Mouse (Mus musculus) liver, adult 2 months (tissue): ENCODE results near the gene Rab10. TPM values are rescaled to one million over a fixed set of nuclear protein-coding genes. Genes with fewer than 3 reads are reported as not detected.
A peak's percentile ranks its signal among the peaks of the same experiment; 100 is the strongest.

ENCODE experiments used
- DNase-seq: peaks from one replicate; pipeline ENCODE4 v3.0.0-alpha.2; 2011; ENCODE audit warnings: low read depth, low spot score; ENCODE audit errors: extremely low read depth
- H3K27ac ChIP-seq: fragments of 200-500 bp; replicated peaks from 2 replicates; pipeline ENCODE4 v1.5.1; 2012; ENCODE audit warnings: low read depth, mild to moderate bottlenecking, control low read depth, inconsistent platforms, low read length; ENCODE audit not compliant: insufficient read depth
- H3K27me3 ChIP-seq: fragments of 200-500 bp; 2 replicates; pipeline ENCODE4 v1.6.1; 2012; ENCODE audit warnings: mild to moderate bottlenecking, moderate library complexity, low read length, inconsistent platforms; ENCODE audit not compliant: control insufficient read depth, insufficient read depth
- H3K36me3 ChIP-seq: fragments of 200-500 bp; 2 replicates; pipeline ENCODE4 v1.6.1; 2012; ENCODE audit warnings: low read length, inconsistent platforms; ENCODE audit not compliant: control insufficient read depth, insufficient read depth
- H3K4me1 ChIP-seq: fragments of 200-500 bp; 2 replicates; pipeline ENCODE4 v1.6.1; 2011; ENCODE audit warnings: low read length; ENCODE audit not compliant: control insufficient read depth, insufficient read depth
- H3K4me3 ChIP-seq: fragments of 200-500 bp; 2 replicates; pipeline ENCODE4 v1.5.1; 2011; ENCODE audit warnings: low read depth, mild to moderate bottlenecking, control low read depth, low read length, moderate library complexity; ENCODE audit not compliant: insufficient read depth
- H3K79me2 ChIP-seq: fragments of 200-500 bp; 2 replicates; pipeline ENCODE4 v1.6.1; 2012; ENCODE audit warnings: inconsistent platforms, mild to moderate bottlenecking, low read length, moderate library complexity; ENCODE audit not compliant: control insufficient read depth, insufficient read depth
- H3K9ac ChIP-seq: fragments of 200-500 bp; 2 replicates; pipeline ENCODE4 v1.6.1; 2012; ENCODE audit warnings: low read depth, mild to moderate bottlenecking, control low read depth, inconsistent platforms, low read length
- CTCF ChIP-seq: fragments of 200-500 bp; IDR thresholded peaks from 2 replicates; pipeline ENCODE4 v1.5.1; 2011; ENCODE audit warnings: low read depth, low read length, control low read depth
- POLR2A ChIP-seq: fragments of 200-500 bp; IDR thresholded peaks from 2 replicates; pipeline ENCODE4 v1.6.1; 2011; ENCODE audit warnings: low read length, control low read depth; ENCODE audit not compliant: insufficient read depth; ENCODE audit errors: extremely low read depth
- WGBS: fragments of 180-500 bp; shearing (Covaris S2); methylation state at CpG from one replicate; pipeline ENCODE4 v1.1.7; 2018; 5-methylcytosine and 5-hydroxymethylcytosine counted together
- polyA plus RNA-seq: library from polyadenylated mRNA; depleted of rRNA; stranded (reverse); fragments of >200 nt; gene quantifications from 2 replicates; pipeline ENCODE4 v1.2.3, GENCODE M21; 2012
- total RNA-seq: library from RNA; depleted of rRNA; stranded (reverse); fragments of >200 nt; gene quantifications from 2 replicates; pipeline ENCODE4 v1.2.3, GENCODE M21; 2014

The Rab10 gene
- total and polyA plus RNA-seq, 2 experiments: 18.7 to 42.8 TPM

- no peaks in the 10 kb centered on the region for H3K27me3 ChIP-seq
- H3K4me1 ChIP-seq: peaks cover 10% of the 10 kb centered on the region
- peaks cover 28% of the 10 kb centered on the region for H3K79me2 ChIP-seq
- H3K4me3 ChIP-seq: no peak overlapping the region
- no peaks in the 10 kb centered on the region for H3K36me3 ChIP-seq
- H3K27ac ChIP-seq: 0 out of 2 replicates have a peak overlapping the region, but pooled peaks have one; percentile 16
- H3K9ac ChIP-seq: no peak overlapping the region
- no peak for TF ChIP-seq POLR2A
- no peak for TF ChIP-seq CTCF
- 93% methylated on average over 2 of the region's 2 CpGs for WGBS
- DNase-seq: no peak
Measured at GRCm38 (mm10) chr12:3284463-3284862, 25.3 kb downstream of the Rab10 start.

- WGBS: 81% methylated on average over 4 of the region's 4 CpGs
Measured at GRCm38 (mm10) chr12:3283829-3284440, 25.8 kb downstream of the Rab10 start.

DNA sequence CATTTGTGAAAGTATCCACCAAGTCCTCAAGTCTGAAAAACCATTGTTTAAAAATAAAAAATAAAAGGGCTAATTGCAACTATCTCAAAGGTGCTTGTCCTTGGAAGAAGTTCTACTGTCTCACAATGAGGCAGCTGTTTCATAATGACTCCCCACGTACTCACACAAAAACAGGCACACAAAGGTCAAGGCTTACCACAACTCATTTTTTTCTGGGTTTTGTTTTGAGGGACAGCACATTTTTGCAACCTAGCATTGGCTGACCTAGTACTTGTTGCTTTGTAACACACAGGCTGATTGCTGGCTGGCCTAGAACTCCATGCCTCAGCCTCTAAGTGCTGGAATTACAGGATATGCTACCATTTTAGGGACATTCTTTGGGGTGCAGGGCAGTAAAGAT is 26.8 kb downstream of the Rab10 start:
- Histone ChIP-seq H3K4me1 (peaks cover 10% of the 10 kb centered on the region), H3K27me3 (no peaks in the 10 kb centered on the region)
- WGBS: 0% methylated on average over 1 of the region's 1 CpGs

More at GRCm38 (mm10) chr12:3283829-3284440, 25.8 kb downstream of the Rab10 start:
- Histone ChIP-seq H3K4me1 (peaks cover 10% of the 10 kb centered on the region), H3K36me3 (no peaks in the 10 kb centered on the region), H3K9ac (no peak overlapping the region), H3K27ac (no peak overlapping the region), H3K27me3 (no peaks in the 10 kb centered on the region), H3K4me3 (no peak overlapping the region), H3K79me2 (peaks cover 31% of the 10 kb centered on the region)
- no peak for DNase-seq
- TF ChIP-seq POLR2A: no peak
- no peak for TF ChIP-seq CTCF

DNA sequence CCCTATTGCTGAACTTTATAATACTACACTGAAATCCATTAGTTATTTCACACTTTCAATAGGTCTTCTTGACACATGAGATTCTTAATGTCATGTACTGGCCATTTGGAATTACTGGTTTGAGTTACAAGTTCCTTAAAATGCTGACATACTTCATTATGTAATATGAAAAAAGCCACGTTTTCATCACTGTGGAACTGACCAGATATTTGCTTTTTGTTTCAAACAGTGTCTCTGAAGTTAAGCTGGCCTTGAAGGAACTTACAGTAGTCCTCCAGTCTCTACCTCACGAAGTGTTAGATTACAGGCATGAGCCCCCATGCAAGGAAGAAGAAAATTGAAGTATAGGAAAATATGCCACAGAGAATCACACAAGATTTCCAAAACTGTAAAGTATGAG is 27.2 kb downstream of the Rab10 start:
- H3K9ac ChIP-seq: no peak overlapping the region
- no peak for TF ChIP-seq POLR2A
- TF ChIP-seq CTCF: no peak
- no peaks in the 10 kb centered on the region for H3K36me3 ChIP-seq
- no peaks in the 10 kb centered on the region for H3K27me3 ChIP-seq
- H3K79me2 ChIP-seq: peaks cover 25% of the 10 kb centered on the region
- WGBS: 43% methylated on average over 2 of the region's 2 CpGs
- peaks cover 10% of the 10 kb centered on the region for H3K4me1 ChIP-seq
- H3K27ac ChIP-seq: peak overlapping the region; percentile 28; the same call in 1 of the 2 replicates
- DNase-seq: peak; percentile 43
- no peak overlapping the region for H3K4me3 ChIP-seq

More for the DNA sequence above, 26.8 kb downstream of the Rab10 start:
- H3K9ac ChIP-seq: no peak overlapping the region
- peak; percentile 83 for DNase-seq
- H3K36me3 ChIP-seq: no peaks in the 10 kb centered on the region
- no peak overlapping the region for H3K27ac ChIP-seq
- H3K79me2 ChIP-seq: peaks cover 26% of the 10 kb centered on the region
- TF ChIP-seq POLR2A (no peak), CTCF (no peak)
- H3K4me3 ChIP-seq: no peak overlapping the region

- TF ChIP-seq POLR2A (no peak), CTCF (no peak)
- H3K4me1 ChIP-seq: peaks cover 6% of the 10 kb centered on the region
- no peaks in the 10 kb centered on the region for H3K36me3 ChIP-seq
- DNase-seq: no peak
- peaks cover 24% of the 10 kb centered on the region for H3K79me2 ChIP-seq
- no peaks in the 10 kb centered on the region for H3K27me3 ChIP-seq
- H3K27ac ChIP-seq: no peak overlapping the region
- no peak overlapping the region for H3K4me3 ChIP-seq
- WGBS: 86% methylated on average over 2 of the region's 2 CpGs
- H3K9ac ChIP-seq: no peak overlapping the region
Measured at GRCm38 (mm10) chr12:3278880-3279339, 30.9 kb downstream of the Rab10 start.

DNA sequence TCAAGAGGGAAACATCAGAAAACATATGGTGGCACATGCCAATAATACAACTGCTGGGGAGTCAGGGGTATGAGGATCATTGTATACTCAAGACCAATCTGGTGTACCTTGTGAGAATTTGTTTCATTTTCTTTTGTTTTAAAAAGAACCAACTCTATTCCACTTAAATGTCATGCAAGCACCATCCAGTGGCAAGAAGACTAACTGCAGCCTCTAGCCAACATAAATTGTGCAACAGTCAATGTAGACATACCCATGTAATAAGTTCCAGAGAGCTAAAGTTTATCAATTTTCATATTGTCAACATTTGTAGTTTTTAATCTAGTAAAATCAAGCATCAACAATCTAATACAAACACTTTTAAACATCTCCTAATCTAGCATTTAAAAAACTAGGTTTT is 39.0 kb downstream of the Rab10 start:
- Histone ChIP-seq H3K36me3 (no peaks in the 10 kb centered on the region), H3K9ac (no peak overlapping the region), H3K79me2 (peaks cover 25% of the 10 kb centered on the region; the same call in 1 of the 2 replicates), H3K27me3 (no peaks in the 10 kb centered on the region), H3K27ac (no peak overlapping the region), H3K4me1 (no peaks in the 10 kb centered on the region), H3K4me3 (no peak overlapping the region)
- DNase-seq: no peak
- TF ChIP-seq CTCF: no peak
- no peak for TF ChIP-seq POLR2A
